Mouse (Mus musculus): ENCODE results near the gene Dusp18. TPM values are rescaled to one million over a fixed set of nuclear protein-coding genes. Genes with fewer than 3 reads are reported as not detected.
"Not testable (repeated sequence)": the region's sequence is repeated elsewhere in the genome, so short reads cannot be mapped to it uniquely, and the experiment has no call there.

Gene Dusp18
- polyA plus RNA-seq, 1 experiment from 2014 or later = 16.6 TPM

- H3K27me3 ChIP-seq (replicated peaks; ENCODE audit: low read depth, poor library complexity, severe bottlenecking) = no peaks in the 10 kb centered on the region
- no peak overlapping the region for H3K27ac ChIP-seq (replicated peaks)
- DNase-seq (ENCODE audit: low spot score) = no peak
- H3K4me1 ChIP-seq = no peaks in the 10 kb centered on the region
- WGBS = 90% methylated on average over 3 of the region's 3 CpGs
- H3K4me3 ChIP-seq = no peak overlapping the region
- H3K9me3 ChIP-seq = no peaks in the 10 kb centered on the region
- H3K36me3 ChIP-seq (replicated peaks) = peaks cover 24% of the 10 kb centered on the region
Measured at GRCm38 (mm10) chr11:3902516-3902915, 7.5 kb downstream of the Dusp18 start.

DNA sequence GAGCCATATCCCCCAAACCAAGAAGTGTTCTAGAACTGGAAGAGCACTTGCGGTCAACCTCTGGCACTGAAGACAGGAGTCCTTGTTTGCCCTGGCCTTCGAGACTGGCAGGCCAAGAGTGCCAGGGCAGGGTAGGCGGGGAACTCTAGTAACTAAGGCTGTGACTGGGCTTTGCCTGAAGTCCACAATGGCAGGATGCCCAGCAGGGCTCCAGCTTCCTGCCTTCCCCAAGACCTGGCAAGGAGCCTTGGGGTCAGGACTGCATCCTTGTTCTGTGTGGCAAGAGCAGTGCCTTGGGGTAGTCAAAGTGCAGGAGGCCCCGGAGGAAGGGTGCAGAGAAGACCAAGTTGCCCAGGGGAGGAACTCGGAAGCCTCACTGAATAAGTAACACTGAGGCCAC lies 8.0 kb downstream of the Dusp18 start:
- no peak overlapping the region for H3K4me3 ChIP-seq
- 73% methylated on average over 5 of the region's 5 CpGs for WGBS
- DNase-seq (ENCODE audit: low spot score) = no peak
- no peaks in the 10 kb centered on the region for H3K4me1 ChIP-seq
- H3K36me3 ChIP-seq (replicated peaks) = peaks cover 19% of the 10 kb centered on the region
- no peaks in the 10 kb centered on the region for H3K27me3 ChIP-seq (replicated peaks; ENCODE audit: low read depth, poor library complexity, severe bottlenecking)
- H3K9me3 ChIP-seq = no peaks in the 10 kb centered on the region
- H3K27ac ChIP-seq (replicated peaks) = no peak overlapping the region

- Histone ChIP-seq H3K4me1 (no peaks in the 10 kb centered on the region; the same call in 1 of the 2 replicates), H3K9me3 (no peaks in the 10 kb centered on the region), H3K27me3 (replicated peaks; ENCODE audit: low read depth, poor library complexity, severe bottlenecking) (no peaks in the 10 kb centered on the region), H3K4me3 (no peak overlapping the region), H3K27ac (replicated peaks) (no peak overlapping the region), H3K36me3 (replicated peaks) (peaks cover 3% of the 10 kb centered on the region; the same call in 1 of the 2 replicates)
- 82% methylated on average over 6 of the region's 6 CpGs for WGBS
- no peak for DNase-seq (ENCODE audit: low spot score)
Measured at GRCm38 (mm10) chr11:3904673-3905072, 9.6 kb downstream of the Dusp18 start.

DNA sequence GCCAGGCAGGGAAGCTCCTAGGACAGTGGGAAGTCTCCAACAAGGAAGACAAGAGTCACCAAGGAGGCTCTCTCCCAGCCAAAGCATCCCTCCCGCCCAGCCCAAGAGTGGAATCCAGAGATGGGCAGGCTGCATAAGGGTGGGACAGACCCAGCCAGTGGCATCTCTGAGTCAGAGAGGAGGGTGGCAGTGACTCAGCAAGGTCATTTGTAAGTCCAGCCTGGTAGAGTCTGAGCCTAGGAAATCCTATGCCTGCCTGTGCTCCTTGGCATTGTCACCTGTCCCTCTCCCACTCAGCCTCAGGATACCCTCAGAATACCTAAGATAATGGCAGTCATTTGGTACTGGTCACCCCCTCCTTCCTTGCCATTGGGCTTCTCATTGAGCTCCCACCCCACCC lies 10.4 kb downstream of the Dusp18 start:
- 0 out of 2 replicates have a peak, but pooled peaks cover 2% of the 10 kb centered on the region for H3K27me3 ChIP-seq (replicated peaks; ENCODE audit: low read depth, poor library complexity, severe bottlenecking)
- H3K4me1 ChIP-seq = peaks cover 3% of the 10 kb centered on the region
- no peak for DNase-seq (ENCODE audit: low spot score)
- H3K27ac ChIP-seq (replicated peaks) = no peak overlapping the region
- no peaks in the 10 kb centered on the region; the same call in 1 of the 2 replicates for H3K36me3 ChIP-seq (replicated peaks)
- WGBS = 83% methylated on average over 1 of the region's 1 CpGs
- no peak overlapping the region for H3K4me3 ChIP-seq
- no peaks in the 10 kb centered on the region for H3K9me3 ChIP-seq

DNA sequence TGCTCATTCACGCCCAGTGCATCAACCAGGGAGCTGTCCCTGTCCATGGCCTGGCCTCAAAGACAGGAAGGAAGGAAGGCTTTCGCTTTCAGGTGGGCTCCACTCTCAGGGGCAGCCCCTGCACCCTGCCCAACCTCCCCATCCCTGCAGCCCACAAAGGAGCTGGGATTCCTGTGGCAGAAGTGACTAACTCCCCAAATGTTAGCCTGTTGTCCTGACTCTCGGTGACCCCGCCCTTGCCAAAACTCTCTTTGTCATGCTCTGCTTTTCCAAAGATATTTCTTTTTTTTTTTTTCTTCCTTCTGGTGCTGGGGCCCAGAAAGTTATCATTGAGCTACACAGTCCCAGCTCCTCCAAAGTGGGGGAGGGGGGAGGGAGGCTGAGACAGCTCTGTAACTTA lies 14.2 kb downstream of the Dusp18 start:
- H3K36me3 ChIP-seq (replicated peaks) = no peaks in the 10 kb centered on the region
- DNase-seq (ENCODE audit: low spot score) = no peak
- H3K27me3 ChIP-seq (replicated peaks; ENCODE audit: low read depth, poor library complexity, severe bottlenecking) = peaks cover 32% of the 10 kb centered on the region
- no peak overlapping the region for H3K4me3 ChIP-seq
- no peak overlapping the region for H3K27ac ChIP-seq (replicated peaks)
- H3K4me1 ChIP-seq = peaks cover 36% of the 10 kb centered on the region
- WGBS = 86% methylated on average over 4 of the region's 4 CpGs
- H3K9me3 ChIP-seq = no peaks in the 10 kb centered on the region

- Histone ChIP-seq H3K4me1 (peaks cover 38% of the 10 kb centered on the region), H3K27ac (replicated peaks) (no peak overlapping the region), H3K4me3 (no peak overlapping the region), H3K27me3 (replicated peaks; ENCODE audit: low read depth, poor library complexity, severe bottlenecking) (peaks cover 32% of the 10 kb centered on the region), H3K36me3 (replicated peaks) (no peaks in the 10 kb centered on the region), H3K9me3 (no peaks in the 10 kb centered on the region)
- DNase-seq (ENCODE audit: low spot score) = no peak
- 60% methylated on average over 5 of the region's 5 CpGs for WGBS
Measured at GRCm38 (mm10) chr11:3910513-3911310, 15.7 kb downstream of the Dusp18 start.

DNA sequence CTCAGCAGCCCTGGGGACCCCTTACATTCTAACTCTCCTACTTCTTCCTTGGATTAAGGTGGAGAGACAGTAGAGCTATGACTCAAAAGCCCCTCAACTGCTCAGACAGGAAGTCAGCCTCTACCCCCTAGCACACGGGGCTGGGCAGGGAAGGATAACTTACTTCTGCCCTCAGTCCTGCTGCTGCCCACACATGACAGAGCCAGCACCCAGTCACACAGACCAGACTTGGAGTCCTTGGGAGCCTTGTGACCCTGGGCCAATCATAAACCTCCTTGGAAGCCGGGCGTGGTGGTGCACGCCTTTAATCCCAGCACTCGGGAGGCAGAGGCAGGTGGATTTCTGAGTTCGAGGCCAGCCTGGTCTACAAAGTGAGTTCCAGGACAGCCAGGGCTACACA lies 16.4 kb downstream of the Dusp18 start:
- H3K27ac ChIP-seq (replicated peaks); H3K4me3 ChIP-seq; DNase-seq (ENCODE audit: low spot score); H3K36me3 ChIP-seq (replicated peaks); H3K9me3 ChIP-seq: not testable (repeated sequence)
- 87% methylated on average over 6 of the region's 6 CpGs for WGBS
- H3K4me1 ChIP-seq = peaks cover 38% of the 10 kb centered on the region
- H3K27me3 ChIP-seq (replicated peaks; ENCODE audit: low read depth, poor library complexity, severe bottlenecking) = peaks cover 32% of the 10 kb centered on the region

DNA sequence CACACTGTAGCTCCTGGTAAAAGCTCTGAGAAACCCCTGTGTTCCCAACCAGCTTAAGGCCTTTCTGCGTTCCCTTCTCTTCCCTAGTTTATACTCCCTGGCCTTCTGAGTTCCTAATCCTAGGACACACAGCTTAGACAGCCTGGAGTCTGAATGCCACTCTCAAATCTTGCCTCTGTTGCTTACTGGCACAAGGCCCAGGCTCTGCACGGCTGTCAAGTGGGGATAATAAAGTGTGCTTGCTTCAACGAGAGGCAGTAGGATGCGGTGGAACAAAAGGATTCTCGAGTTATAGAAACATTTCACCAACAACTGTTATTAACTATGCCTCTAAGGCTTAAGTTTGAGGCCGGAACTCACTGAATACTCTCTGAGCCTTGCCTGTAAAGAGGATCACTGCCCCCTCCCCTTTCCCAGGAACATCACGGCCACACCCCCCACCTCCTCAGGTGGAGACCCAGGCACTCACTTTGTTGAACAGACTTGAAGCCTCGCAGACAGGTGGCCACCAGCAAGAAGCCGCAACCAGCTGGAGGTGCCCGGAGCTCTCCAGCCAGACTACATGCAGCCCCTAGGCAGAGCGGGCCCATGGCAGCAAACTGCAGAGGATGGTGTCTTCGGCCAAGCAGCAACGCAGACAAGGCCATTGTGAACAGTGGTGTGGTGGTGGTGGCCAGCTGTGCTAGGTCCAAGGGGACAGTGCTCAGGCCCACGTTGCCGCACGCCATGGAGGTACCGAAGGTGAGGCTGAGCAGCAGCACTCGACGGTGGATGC lies 17.2 kb downstream of the Dusp18 start:
- Histone ChIP-seq H3K27ac (replicated peaks) (no peak overlapping the region; the same call in 1 of the 2 replicates), H3K27me3 (replicated peaks; ENCODE audit: low read depth, poor library complexity, severe bottlenecking) (peaks cover 32% of the 10 kb centered on the region), H3K36me3 (replicated peaks) (0 out of 2 replicates have a peak, but pooled peaks cover 3% of the 10 kb centered on the region), H3K9me3 (no peaks in the 10 kb centered on the region), H3K4me3 (peak overlapping the region; percentile 71), H3K4me1 (peaks cover 38% of the 10 kb centered on the region)
- 25% methylated on average over 19 of the region's 19 CpGs for WGBS
- no peak for DNase-seq (ENCODE audit: low spot score)

- peaks cover 32% of the 10 kb centered on the region for H3K27me3 ChIP-seq (replicated peaks; ENCODE audit: low read depth, poor library complexity, severe bottlenecking)
- no peaks in the 10 kb centered on the region for H3K9me3 ChIP-seq
- H3K4me3 ChIP-seq = peak overlapping the region; percentile 71
- DNase-seq (ENCODE audit: low spot score) = peak; percentile 52
- peaks cover 38% of the 10 kb centered on the region for H3K4me1 ChIP-seq
- H3K36me3 ChIP-seq (replicated peaks) = 0 out of 2 replicates have a peak, but pooled peaks cover 3% of the 10 kb centered on the region
- 3% methylated on average over 16 of the region's 16 CpGs for WGBS
- H3K27ac ChIP-seq (replicated peaks) = peak overlapping the region; percentile 70
Measured at GRCm38 (mm10) chr11:3912875-3913271, 17.8 kb downstream of the Dusp18 start.

- under 1% methylated on average over 65 of the region's 65 CpGs for WGBS
Measured at GRCm38 (mm10) chr11:3913316-3914108, 18.5 kb downstream of the Dusp18 start.

GRCm38 (mm10) chr11:3914109-3914840 lies 19.2 kb downstream of the Dusp18 start, which contains the start of gene Slc35e4:
Gene Slc35e4 (minus strand): TSS chr11:3914664.
- H3K36me3 ChIP-seq (replicated peaks) = 0 out of 2 replicates have a peak, but pooled peaks cover 3% of the 10 kb centered on the region
- peaks cover 38% of the 10 kb centered on the region for H3K4me1 ChIP-seq
- H3K4me3 ChIP-seq = peak within 1 kb of the TSS; percentile 71
- peak; percentile 90 for DNase-seq (ENCODE audit: low spot score)
- WGBS = 1% methylated on average over 28 of the region's 28 CpGs
- peaks cover 32% of the 10 kb centered on the region for H3K27me3 ChIP-seq (replicated peaks; ENCODE audit: low read depth, poor library complexity, severe bottlenecking)
- H3K9me3 ChIP-seq = no peaks in the 10 kb centered on the region
- peak within 1 kb of the TSS; percentile 70 for H3K27ac ChIP-seq (replicated peaks)

More at GRCm38 (mm10) chr11:3913316-3914108, 18.5 kb downstream of the Dusp18 start:
- H3K27ac ChIP-seq (replicated peaks) = peak overlapping the region; percentile 70
- H3K4me1 ChIP-seq = peaks cover 38% of the 10 kb centered on the region
- peak; percentile 90 for DNase-seq (ENCODE audit: low spot score)
- H3K9me3 ChIP-seq = no peaks in the 10 kb centered on the region
- peak overlapping the region; percentile 71 for H3K4me3 ChIP-seq
- H3K27me3 ChIP-seq (replicated peaks; ENCODE audit: low read depth, poor library complexity, severe bottlenecking) = peaks cover 32% of the 10 kb centered on the region
- 0 out of 2 replicates have a peak, but pooled peaks cover 3% of the 10 kb centered on the region for H3K36me3 ChIP-seq (replicated peaks)

Measured in embryonic facial prominence, embryonic 10.5 days (tissue).